Mouse (Mus musculus): ENCODE measurements around the gene Ptx4. TPM values are rescaled to one million over a fixed set of nuclear protein-coding genes. Genes with fewer than 3 reads are reported as not detected.

Ptx4 gene
- total RNA-seq, 4 experiments from 2014 or later, result 0.89 to 3.9 (median 1.8) TPM

Other genes starting within 250 kb of the Ptx4 start
- gene Nubp2, start 234.4 kb upstream of the Ptx4 start, total RNA-seq (2022), result 10 to 100 TPM; 32.1 to 36.8 (median 33.3) TPM
- 10 to 100 TPM; 40.6 to 45.3 (median 41.8) TPM for gene Spsb3, start 234.1 kb upstream of the Ptx4 start, total RNA-seq (2022)
- 10 to 100 TPM; 54.6 to 64.3 (median 62.0) TPM for gene Eme2, start 225.7 kb upstream of the Ptx4 start, total RNA-seq (2022)
- 10 to 100 TPM; 63.3 to 78.7 (median 73.4) TPM for gene Mrps34, start 225.6 kb upstream of the Ptx4 start, total RNA-seq (2022)
- 10 to 100 TPM; 50.9 to 64.2 (median 51.9) TPM for gene Nme3, start 224.3 kb upstream of the Ptx4 start, total RNA-seq (2022)
- 100 to 1,000 TPM; 384 to 435 (median 406) TPM for gene Mapk8ip3, start 183.8 kb upstream of the Ptx4 start, total RNA-seq (2022)
- gene Jpt2, start 160.1 kb upstream of the Ptx4 start, total RNA-seq (2022), result 1 to 10 TPM; 5.5 to 8.8 (median 7.9) TPM
- 10 to 100 TPM; 25.2 to 28.6 (median 26.7) TPM for gene Cramp1l, start 105.0 kb upstream of the Ptx4 start, total RNA-seq (2022)
- gene Ift140, start 104.7 kb upstream of the Ptx4 start, total RNA-seq (2022), result 10 to 100 TPM; 22.1 to 25.1 (median 23.5) TPM
- 1 to 10 TPM; 7.4 to 9.3 (median 8.1) TPM for gene Tmem204, start 37.2 kb upstream of the Ptx4 start, total RNA-seq (2022)
- gene Telo2, start 4.8 kb upstream of the Ptx4 start, total RNA-seq (2022), result 10 to 100 TPM; 32.8 to 38.7 (median 36.8) TPM
- gene Clcn7, start 12.6 kb downstream of the Ptx4 start, total RNA-seq (2022), result 10 to 100 TPM; 54.7 to 61.5 (median 58.9) TPM
- gene Ccdc154, start 41.7 kb downstream of the Ptx4 start, total RNA-seq (2022), result under 1 TPM in 1 of 4 experiments, not detected in 3; 0.18 TPM
- not detected for gene Gm38655, start 54.7 kb downstream of the Ptx4 start, total RNA-seq (2022)
- 10 to 100 TPM; 19.7 to 21.1 (median 20.8) TPM for gene BC003965, start 63.8 kb downstream of the Ptx4 start, total RNA-seq (2022)
- 10 to 100 TPM; 36.0 to 42.6 (median 39.6) TPM for gene Unkl, start 67.6 kb downstream of the Ptx4 start, total RNA-seq (2022)
- gene Gnptg, start 119.4 kb downstream of the Ptx4 start, total RNA-seq (2022), result 10 to 100 TPM; 70.8 to 79.1 (median 76.3) TPM
- gene Tsr3, start 119.4 kb downstream of the Ptx4 start, total RNA-seq (2022), result 10 to 100 TPM; 22.9 to 28.4 (median 24.9) TPM
- 10 to 100 TPM in 3 of 4 experiments, 1 to 10 TPM in 1; 9.6 to 16.7 (median 11.0) TPM for gene Baiap3, start 135.6 kb downstream of the Ptx4 start, total RNA-seq (2022)
- gene Ube2i, start 153.9 kb downstream of the Ptx4 start, total RNA-seq (2022), result 100 to 1,000 TPM; 212 to 231 (median 228) TPM
- gene Prss34, start 177.6 kb downstream of the Ptx4 start, total RNA-seq (2022), result not detected
- gene Prss28, start 187.9 kb downstream of the Ptx4 start, total RNA-seq (2022), result not detected
- not detected for gene Prss29, start 197.9 kb downstream of the Ptx4 start, total RNA-seq (2022)
- gene Tpsab1, start 224.8 kb downstream of the Ptx4 start, total RNA-seq (2022), result not detected
- gene Tpsb2, start 245.5 kb downstream of the Ptx4 start, total RNA-seq (2022), result 1 to 10 TPM in 1 of 4 experiments, under 1 TPM in 3; 0.31 to 1.0 (median 0.59) TPM
- gene Tpsg1, start 248.5 kb downstream of the Ptx4 start, total RNA-seq (2022), result under 1 TPM in 1 of 4 experiments, not detected in 3; 0.47 TPM